Mouse (Mus musculus): ENCODE measurements at regions not wholly inside any gene's neighbourhood (a gene's known extent, or its start where the extent isn't known, plus 50 kb on each side); places are given as distances from the start of the nearest gene placed in this dataset.

DNA sequence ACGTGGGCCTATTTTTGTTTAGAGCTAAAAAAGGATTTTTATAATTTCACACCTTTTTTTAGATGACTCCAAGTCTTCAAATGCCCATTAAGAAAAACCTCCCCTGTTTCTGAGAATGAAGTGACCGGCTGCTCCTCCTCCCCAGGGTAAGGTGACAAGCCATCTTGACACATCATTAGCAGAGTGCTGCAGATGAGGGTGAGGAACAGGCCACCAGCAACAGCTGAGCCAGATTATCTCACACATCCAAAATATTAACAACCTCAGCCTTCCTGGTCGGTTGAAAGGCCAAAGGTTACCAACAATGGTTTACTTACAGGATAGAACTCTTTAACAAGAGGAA lies 172.4 kb upstream of the Nabp1 start:
- no peak for TF ChIP-seq CTCF (IDR thresholded peaks at IDR 0.05)
- TF ChIP-seq EP300 (IDR thresholded peaks at IDR 0.05; ENCODE audit: insufficient read depth, low read depth, low read length): no peak
